Mouse (Mus musculus) left cerebral cortex, postnatal 25 days (tissue): ENCODE results near the gene Trpc1. TPM values are rescaled to one million over a fixed set of nuclear protein-coding genes. Genes with fewer than 3 reads are reported as not detected.

Experiments used
- DNase-seq, 2 experiments: peaks; one replicate each; pipeline ENCODE4 v3.0.0; 2022; ENCODE audit warnings: low spot score in 2 of 2, mixed read lengths in 1 of 2
- intact Hi-C: fragments of 180-260 bp; cut with DNase I; formaldehyde crosslinking; loops from one replicate; pipeline ENCODE4 v1.15.1; 2025
- total RNA-seq, 2 experiments: library from RNA; stranded (reverse); gene quantifications; 2 replicates each; pipeline ENCODE4 v1.2.3; 2021

Gene Trpc1
- 10 to 100 TPM; 46.4 to 48.6 TPM for total RNA-seq

DNA sequence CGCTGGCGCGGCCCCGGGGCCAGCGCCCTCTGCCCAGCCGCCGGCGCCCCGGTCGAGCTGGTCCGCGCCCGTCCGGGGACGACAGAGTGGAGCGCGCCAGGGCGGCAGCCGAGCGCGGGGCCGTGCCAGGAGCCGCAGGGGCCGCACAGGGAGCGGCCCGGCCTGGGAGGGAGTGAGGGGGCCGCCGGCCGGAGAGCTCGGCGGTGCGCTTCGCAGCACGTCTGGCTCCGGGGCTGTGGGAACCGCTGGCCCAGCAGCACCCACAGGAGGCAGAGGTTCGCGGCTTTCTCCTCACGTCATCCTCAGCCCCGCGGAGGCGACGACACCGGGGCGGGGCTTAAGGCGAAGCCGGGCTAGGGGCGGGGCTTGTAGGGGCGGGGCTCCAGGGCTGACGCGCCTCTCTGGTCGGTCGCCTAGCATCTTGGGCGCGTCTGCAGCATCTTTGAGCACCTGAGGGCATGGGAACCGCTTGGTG, at the start of gene Trpc1:
Trpc1 (minus strand) TSS at position 339 of the 475 bp plus-strand sequence.
- DNase-seq = peak; percentile 85 to 88
- intact Hi-C loops = no loop called here

DNA sequence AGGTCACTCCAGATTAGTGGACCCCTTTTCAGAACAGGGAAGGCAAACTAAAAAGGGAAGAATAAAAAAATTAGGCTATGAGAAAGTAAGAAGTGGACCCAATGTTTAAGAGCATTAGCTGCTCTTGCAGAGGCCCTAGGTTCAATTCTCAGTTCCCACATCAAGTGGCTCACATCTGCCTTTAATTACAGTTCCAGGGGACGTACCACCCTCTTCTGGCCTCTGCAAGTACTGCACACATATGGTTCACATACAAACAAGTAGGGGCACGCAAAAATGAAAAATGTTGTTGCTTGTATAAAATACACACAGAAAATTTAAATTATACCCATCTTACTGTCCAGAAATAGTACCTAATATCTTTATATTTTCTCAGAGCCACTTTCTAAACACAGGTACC, 46.1 kb upstream of the Trpc1 start:
- DNase-seq = no peak
- intact Hi-C loops = no loop called here

DNA sequence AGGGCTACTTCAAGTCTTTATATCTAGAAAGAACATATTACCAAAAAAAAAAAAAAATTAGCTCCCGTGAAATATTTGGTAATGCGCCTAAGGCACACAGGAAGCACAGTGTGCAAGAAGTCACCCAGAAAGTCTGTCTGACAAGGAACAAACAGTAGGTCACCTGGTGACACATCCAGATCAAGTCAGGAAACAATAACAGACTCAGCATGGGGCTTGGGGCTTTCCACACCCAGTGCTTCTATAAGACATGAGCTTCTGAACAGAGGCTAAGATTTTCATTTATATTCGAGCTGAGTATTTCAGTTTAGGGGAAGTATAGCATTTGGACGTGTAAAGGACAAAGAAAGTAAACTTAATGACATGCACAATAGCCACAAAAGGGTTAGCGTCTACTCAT, 45.7 kb upstream of the Trpc1 start:
- no peak for DNase-seq

DNA sequence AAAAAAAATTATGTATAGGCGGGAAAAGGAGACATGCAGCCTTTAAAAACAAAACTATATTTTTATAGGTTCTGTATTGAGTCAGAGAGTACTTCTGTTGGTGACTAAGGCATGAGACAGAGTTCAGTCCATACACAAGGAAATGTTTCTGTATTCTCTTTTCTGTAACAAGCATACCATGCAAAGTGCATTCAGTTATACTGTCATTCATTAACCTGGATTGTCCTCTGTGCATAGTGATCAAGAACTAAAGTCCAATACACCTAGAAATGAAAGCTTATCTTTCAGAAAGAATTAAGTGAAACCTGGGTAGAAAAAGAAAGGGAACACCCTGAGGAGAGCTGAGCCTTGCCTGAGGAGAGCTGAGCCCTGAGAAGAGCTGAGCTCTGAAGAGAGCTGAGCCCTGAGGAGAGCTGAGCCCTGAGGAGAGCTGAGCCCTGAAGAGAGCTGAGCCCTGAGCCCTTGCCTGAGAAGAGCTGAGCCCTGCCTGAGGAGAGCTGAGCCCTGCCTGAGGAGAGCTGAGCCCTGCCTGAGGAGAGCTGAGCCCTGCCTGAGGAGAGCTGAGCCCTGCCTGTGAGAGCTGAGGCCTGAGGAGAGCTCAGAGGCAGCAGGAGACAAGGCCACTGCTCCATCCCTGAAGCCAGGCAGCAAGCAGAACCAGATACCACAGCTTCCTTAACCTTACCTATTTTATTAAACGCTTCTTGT, 45.1 kb upstream of the Trpc1 start:
- no peak for DNase-seq
- intact Hi-C loops = no loop called here

More for the DNA sequence above, 45.7 kb upstream of the Trpc1 start:
- intact Hi-C loops = no loop called here

DNA sequence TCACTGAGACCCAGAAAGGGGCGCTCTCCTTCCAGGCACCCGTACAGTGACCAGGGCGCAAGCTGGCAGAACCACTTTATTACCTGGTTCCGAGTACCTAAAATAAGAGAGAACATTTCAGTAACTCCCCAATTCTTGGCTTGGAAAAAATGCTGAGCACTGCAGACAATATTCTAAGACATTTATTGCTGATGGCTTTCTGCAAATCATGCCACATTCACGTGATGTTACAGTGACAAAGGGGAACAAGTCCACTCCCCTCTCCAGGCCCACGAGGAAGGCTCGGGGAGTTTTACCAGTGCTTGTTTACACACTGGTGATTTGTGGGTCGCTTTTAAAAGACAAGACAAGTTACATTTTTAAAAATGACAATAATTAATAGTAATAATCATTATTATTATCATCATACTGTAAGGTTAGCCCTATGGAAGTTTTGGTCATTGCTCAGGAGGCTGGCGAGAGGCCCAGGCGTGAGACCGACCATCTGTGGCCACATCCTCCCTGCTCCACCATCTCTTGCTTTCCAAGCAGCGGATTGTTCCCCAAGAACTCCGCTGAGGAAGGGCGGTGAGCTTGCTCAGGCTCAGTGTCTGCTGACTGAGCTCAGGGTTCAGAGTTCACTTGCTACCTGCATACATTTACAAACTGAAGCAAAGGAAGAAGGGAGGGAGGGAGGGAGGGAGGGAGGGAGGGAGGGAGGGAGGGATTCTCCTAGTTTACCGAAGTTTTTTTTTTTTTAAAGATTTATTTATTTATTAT, 44.0 kb upstream of the Trpc1 start:
- DNase-seq = no peak
- intact Hi-C loops = no loop called here

DNA sequence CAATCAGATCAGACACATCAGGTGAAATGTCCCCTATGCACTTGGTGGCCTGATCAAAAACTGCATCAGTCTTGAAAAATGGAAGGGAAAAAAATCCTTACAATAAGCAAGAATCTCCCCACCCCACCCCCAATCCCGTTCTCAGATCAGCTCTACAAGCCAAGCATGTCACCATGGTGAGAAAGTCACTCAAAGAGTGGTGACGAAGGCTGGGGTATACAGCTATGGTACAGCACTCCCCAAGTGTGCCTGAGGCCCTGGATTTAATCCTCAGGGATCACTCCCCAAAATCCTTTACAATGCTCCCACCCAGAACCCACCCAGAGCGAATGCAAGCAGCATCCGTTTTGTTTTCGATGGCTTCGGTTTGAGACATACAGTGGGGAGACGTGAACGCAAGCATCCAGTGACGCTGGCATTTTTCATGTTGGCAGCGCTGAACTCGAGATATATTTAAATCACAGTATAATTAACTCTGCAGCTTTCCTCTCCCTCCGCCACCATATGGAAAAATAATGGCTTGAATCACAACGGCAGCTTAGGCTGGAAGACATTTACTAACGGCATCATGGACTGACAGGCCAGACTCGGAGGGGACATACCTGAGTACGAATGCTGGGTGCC, 34.8 kb upstream of the Trpc1 start:
- intact Hi-C loops = loop anchor here (5.0 kb wide), 1 partner anchor 62 kb away; the partner anchor contains the start of gene Pls1
- peak; percentile 25 to 73 for DNase-seq

DNA sequence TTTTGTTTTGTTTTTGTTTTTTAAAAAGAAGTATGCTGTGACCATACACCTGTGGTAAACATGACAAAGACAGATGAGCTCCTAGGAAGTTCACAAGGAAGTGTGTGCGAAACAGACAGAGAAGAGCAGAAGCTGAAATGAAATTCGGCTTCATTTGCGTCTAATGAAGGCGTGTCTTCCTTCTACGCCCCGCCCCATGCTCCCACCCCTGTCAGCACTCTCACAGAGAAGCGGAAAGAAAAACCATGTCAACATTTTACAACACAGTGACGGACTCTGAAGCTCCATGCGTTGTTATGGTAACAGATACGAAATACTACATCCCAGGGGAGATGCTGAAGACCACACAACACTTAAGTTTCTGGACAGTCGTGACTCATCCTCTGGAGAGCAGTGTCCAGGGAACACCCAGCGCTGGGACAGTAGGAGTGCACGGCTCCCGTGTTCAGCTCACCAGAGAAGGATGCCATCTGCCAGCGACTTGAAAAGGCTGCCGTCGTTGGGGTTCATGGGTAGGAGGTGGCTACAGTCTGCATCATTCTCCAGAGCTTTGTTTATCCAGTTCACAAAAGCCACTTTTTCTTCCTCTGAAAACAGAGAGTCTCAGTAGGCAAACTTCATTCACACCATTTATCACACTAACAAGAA, 33.6 kb upstream of the Trpc1 start:
- peak; percentile 27 to 62 for DNase-seq
- intact Hi-C loops = loop anchor here (5.0 kb wide), 1 partner anchor 64 kb away; the partner anchor contains the start of gene Pls1

DNA sequence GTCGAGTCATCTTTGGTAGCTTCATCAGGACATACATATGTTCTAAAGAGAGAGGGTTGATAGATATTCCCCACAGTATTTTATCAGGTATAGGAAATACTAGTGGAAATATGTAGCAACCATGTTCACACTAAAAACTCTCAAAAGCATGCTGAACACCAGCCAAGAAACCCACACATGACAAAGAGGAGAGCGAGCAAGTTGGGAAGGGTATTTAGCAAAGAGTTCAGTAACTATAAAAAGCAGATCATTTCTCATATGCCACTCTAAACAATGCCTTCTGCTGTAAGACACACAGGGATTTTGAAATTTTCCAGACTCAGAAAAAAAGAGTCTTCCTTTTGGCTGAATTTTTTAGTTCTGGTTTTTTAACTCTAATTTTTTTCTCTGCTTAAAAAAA, 21.5 kb upstream of the Trpc1 start:
- DNase-seq = peak in 1 of 2 experiments; percentile 56
- intact Hi-C loops = no loop called here

DNA sequence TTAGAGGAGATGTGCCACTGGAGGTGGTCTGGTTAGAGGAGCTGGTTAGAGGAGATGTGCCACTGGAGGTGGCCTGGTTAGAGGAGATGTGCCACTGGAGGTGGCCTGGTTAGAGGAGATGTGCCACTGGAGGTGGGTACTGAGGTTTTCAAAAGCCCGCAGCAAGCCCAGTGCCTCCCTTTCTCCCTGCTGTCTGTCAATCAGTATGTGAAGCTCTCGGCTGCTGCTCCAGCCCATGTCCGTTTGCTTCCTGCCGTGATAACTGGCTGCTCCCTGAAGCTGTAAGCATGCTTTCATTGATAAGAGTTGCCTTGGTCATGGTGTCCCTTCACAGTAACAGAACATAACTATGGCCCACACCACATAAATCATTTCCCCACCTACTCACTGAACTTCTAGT, 13.0 kb upstream of the Trpc1 start:
- intact Hi-C loops = no loop called here
- no peak for DNase-seq

DNA sequence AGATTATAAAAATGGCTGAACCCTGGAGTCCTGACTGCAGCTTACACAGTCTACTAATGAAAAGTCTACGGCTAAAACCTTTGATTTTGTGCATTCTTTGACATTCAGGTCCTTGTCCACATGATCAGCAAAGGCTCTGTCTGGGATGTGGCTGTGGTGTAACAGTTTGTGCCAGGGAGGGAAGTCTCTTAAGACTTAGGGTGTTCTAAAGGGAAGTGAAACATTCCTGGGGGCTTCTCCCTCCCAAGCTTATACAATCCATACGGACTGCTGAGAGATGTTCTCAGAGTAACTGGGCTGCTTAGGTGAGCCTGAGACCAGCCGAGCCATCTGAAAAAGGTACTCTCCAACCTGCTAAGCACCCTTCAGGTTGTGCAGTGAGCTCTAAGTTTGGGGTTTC, 12.1 kb upstream of the Trpc1 start:
- no peak for DNase-seq

DNA sequence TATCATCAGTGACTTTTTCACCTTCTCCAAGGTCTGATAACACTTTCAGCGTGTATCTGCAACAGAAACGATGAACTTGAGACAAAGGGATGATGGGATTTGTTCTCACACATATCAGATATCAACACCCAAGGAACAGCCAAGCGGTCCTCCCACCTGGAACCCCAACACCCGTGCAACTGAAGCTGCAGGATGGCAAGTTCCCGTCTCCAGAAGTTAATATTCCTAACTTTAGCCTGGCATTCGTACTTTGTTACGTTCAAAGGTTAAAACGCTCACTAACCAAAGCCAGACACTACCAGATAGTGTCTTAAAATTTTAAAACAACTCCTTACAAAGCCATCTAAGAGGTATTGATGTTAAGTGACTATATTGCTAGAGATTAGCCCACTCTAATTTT, 11.2 kb upstream of the Trpc1 start:
- intact Hi-C loops = no loop called here
- no peak for DNase-seq

More for the DNA sequence above, 12.1 kb upstream of the Trpc1 start:
- intact Hi-C loops = no loop called here

DNA sequence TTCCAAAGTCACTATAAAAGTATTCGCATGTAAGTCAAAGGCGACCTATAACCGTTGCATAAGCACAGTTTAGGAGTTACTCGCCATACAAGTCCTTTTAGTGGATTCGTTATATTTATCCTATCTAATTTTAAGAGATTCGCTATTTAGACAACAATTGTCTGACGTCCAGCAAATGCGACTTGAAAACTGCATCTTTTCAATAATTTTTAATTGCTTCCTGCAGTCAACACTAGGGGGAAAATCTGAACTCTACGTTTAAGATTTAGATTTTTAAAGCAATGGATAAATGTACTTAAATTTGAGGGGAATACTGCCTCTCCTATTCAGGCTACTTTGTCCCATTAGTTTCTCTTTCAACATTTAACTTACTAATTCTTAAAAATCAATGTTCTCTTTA, 571 bp upstream of the Trpc1 start:
- intact Hi-C loops = no loop called here

DNA sequence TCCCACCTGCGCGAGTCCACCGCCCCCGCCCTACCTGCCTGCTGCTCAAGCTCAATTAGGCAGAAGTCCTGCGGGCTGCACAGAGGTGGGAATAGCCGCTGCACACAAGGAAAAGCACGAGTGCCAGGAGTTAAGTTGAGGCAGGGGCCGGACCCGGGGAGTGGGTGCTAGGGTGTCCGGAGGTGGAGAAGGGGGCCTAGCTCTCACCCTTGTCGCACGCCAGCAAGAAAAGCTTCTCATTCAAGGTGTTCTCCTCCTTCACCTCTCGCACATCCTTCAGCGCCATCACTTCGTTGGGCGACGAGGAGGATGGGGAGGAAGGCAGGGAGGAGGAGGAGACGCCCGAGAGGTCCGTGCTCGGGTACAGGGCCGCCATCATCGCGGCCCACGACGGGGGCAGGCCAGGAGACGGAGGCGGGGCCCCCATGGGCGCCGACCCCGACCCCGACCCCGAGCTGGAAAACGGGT, 680 bp downstream of the Trpc1 start:
- intact Hi-C loops = loop anchor here (5.0 kb wide), 1 partner anchor 103 kb away; no protein-coding TSS in a partner anchor

More for the DNA sequence above, 571 bp upstream of the Trpc1 start:
- DNase-seq = no peak

DNA sequence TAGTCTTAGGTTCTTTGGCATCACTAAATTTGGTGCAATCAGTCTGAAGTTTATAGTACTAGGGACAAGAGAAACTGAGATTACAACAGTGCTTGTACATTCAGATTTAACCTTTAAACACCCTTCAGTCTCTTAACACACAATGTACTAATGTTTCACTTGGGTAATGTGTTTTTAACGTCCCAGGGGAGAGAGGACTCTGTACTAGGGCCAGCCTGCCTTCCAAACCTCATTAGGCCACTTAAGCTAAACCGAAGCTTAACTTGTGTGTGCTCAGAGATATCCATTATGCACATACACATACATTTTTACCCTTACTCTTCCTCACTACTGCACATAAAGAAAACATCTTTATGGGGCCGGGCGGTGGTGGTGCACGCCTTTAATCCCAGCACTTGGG, 2.9 kb downstream of the Trpc1 start:
- DNase-seq = no peak
- intact Hi-C loops = loop anchor here (5.0 kb wide), 1 partner anchor 105 kb away; no protein-coding TSS in a partner anchor

More for the DNA sequence above, 680 bp downstream of the Trpc1 start:
- DNase-seq = peak; percentile 12 to 26

DNA sequence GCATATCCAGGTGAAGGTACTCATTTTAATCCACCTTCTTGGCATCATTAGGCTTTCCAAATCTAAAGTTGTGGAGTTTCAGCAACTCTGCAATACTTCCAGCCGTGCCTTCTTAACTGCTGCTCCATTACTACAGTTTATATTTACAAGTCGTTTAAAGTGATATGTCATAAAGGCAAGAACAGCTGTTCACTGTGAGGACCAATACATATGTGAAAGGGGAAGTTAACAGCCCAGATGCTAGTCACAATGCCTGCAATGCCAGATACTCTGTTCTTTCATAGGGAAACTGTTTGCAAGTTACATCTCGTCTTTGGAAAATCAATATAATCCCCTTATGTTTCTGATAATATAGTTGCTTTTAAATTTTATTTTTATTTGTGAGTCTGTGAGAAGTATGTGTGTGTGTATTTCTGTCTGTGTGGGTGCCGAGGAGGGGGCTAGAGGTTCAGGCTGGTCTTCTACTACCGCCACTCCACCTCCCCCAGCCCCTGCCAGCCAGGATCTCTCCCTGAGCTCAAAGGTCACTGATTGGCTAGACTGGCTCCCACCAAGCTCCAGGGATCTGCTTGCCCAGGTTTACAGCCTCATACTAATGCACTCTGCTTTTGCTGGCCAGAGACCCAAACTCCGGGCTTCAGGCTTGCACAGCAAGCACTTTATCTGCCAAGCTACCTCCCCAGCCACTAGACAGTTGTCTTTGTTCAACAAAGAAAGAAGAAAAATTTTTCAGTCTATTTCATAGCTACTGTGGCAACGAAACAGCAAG, 5.1 kb downstream of the Trpc1 start:
- no peak for DNase-seq
- intact Hi-C loops = loop anchor here (5.0 kb wide), 1 partner anchor 107 kb away; no protein-coding TSS in a partner anchor

DNA sequence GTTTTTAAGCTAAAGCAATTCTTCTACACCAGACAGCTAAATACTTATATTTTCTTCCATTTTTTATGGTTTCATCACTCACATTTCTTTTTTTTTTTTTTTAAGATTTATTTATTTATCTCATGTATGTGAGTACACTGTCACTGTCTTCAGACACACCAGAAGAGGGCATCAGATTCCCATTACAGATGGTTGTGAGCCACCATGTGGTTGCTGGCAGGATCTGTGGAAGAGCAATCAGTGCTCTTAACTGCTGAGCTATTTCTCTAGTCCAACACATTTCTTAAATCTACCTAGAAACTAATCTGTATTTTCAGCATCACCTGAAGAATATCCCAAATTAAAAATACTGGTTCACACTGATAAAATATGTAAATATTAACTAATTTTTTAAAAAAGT, 13.9 kb downstream of the Trpc1 start:
- intact Hi-C loops = no loop called here
- DNase-seq = no peak

DNA sequence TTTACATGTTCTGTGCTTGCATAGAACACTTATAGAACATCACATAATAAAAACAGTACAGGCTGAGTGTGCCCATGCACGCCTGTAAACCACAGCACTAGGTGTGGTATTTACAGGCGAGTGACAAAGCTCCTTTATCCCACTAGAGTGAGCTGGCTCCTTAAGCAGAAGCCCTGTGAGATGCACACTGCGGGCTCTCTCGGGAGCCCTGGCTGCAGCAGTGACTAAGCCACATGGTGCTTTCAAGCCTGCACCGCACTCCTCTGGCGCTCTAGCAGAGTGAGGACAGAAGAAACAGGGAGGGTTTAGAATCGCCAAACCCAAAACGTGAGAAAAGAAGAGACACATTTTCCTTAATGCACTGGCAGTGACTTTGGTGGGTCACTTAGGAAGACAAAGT, 37.6 kb downstream of the Trpc1 start:
- no peak for DNase-seq
- intact Hi-C loops = no loop called here

DNA sequence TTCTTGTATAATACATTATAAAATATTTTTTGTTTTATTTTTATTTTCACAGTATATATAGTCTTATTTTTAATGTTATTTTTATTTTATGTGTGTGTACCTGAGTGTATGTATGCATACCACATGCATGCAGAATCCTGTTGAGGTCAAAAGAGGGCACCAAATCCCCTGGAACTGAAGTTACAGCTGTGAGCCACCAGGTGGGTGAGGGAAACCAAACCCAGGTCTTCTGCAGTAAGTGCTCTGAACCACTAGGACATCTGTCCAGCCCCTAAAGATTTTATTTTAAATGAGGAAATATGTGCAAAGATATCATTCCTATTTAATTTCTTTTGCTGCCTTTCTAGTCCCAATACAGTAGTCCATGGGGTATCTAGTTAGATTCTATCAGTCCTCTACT, 41.2 kb downstream of the Trpc1 start:
- intact Hi-C loops = no loop called here
- no peak for DNase-seq

DNA sequence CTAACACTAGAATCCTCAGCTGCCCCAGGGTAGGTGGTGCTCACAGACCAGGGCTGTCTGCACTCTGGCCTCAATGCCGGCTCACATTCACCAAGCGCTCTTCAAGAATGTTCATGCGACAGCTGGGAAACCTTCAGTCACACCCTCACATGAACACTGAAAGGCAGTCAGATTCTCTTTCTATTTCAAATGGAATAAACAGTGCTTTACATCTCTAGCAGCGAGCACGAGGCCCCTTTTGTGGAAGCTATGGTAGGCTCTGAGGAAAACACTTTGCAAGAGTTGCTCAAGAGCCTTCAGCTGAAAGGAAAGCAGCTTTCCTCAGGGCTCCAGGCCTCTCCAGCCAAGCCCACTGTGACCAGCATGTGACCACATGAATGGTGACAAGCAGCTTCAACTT, 44.8 kb downstream of the Trpc1 start:
- DNase-seq = no peak
- intact Hi-C loops = no loop called here
